Mouse (Mus musculus) midbrain, embryonic 13.5 days (tissue): ENCODE results near the gene Cd27. TPM values are rescaled to one million over a fixed set of nuclear protein-coding genes. Genes with fewer than 3 reads are reported as not detected.
A peak's percentile ranks its signal among the peaks of the same experiment; 100 is the strongest.

ENCODE experiments used
- ATAC-seq: fragments of 200-750 bp; cut with Nextera tagmentation; 2 replicates; pipeline ENCODE4 v1.8.0; 2017; ENCODE audit warnings: mild to moderate bottlenecking, moderate TSS enrichment, moderate library complexity
- H3K27ac ChIP-seq: fragments of 300-500 bp; sonication (generic); 2 replicates; pipeline ENCODE4 v1.5.1; 2015; ENCODE audit warnings: inconsistent platforms, mild to moderate bottlenecking, moderate library complexity
- H3K27me3 ChIP-seq: fragments of 300-500 bp; sonication (generic); 2 replicates; pipeline ENCODE4 v1.6.1; 2015; ENCODE audit warnings: mild to moderate bottlenecking, inconsistent platforms
- H3K36me3 ChIP-seq: fragments of 300-500 bp; sonication (generic); 2 replicates; pipeline ENCODE4 v1.6.1; 2015; ENCODE audit warnings: mild to moderate bottlenecking, inconsistent platforms
- H3K4me1 ChIP-seq: fragments of 300-500 bp; sonication (generic); replicated peaks from 2 replicates; pipeline ENCODE4 v1.6.1; 2015; ENCODE audit warnings: inconsistent platforms
- H3K4me2 ChIP-seq: fragments of 300-500 bp; sonication (generic); replicated peaks from 2 replicates; pipeline ENCODE4 v1.6.1; 2015; ENCODE audit warnings: moderate library complexity, mild to moderate bottlenecking, inconsistent platforms
- H3K4me3 ChIP-seq: fragments of 300-500 bp; sonication (generic); replicated peaks from 2 replicates; pipeline ENCODE4 v1.5.1; 2015; ENCODE audit warnings: mild to moderate bottlenecking, inconsistent platforms
- H3K9ac ChIP-seq: fragments of 300-500 bp; sonication (generic); replicated peaks from 2 replicates; pipeline ENCODE4 v1.6.1; 2015; ENCODE audit warnings: mild to moderate bottlenecking, inconsistent platforms
- H3K9me3 ChIP-seq: fragments of 300-500 bp; sonication (generic); 2 replicates; pipeline ENCODE4 v1.6.1; 2016; ENCODE audit warnings: mild to moderate bottlenecking, inconsistent platforms
- WGBS: fragments of 180-500 bp; shearing (Covaris S2); methylation state at CpG from one replicate; pipeline ENCODE4 v1.1.7; 2015; 5-methylcytosine and 5-hydroxymethylcytosine counted together
- polyA plus RNA-seq: library from polyadenylated mRNA; unstranded; fragments of >200 nt; fragmentation: Nextera tagmentation; extraction: Ambion mirVana; gene quantifications from 2 replicates; pipeline ENCODE4 v1.2.1, GENCODE M21; 2015

Gene Cd27
- polyA plus RNA-seq, 1 experiment from 2014 or later = 2.5 TPM

- 94% methylated on average over 5 of the region's 5 CpGs for WGBS
- no peak for ATAC-seq
Observed at GRCm38 (mm10) chr6:125239547-125239946, 2.7 kb upstream of the Cd27 start.

GRCm38 (mm10) chr6:125238396-125238795 lies 1.6 kb upstream of the Cd27 start:
- no peaks in the 10 kb centered on the region for H3K4me1 ChIP-seq
- no peaks in the 10 kb centered on the region for H3K36me3 ChIP-seq
- H3K9ac ChIP-seq = no peak overlapping the region
- no peak for ATAC-seq
- no peak overlapping the region for H3K4me3 ChIP-seq
- no peak overlapping the region for H3K4me2 ChIP-seq
- no peak overlapping the region for H3K27ac ChIP-seq
- WGBS = 86% methylated on average over 6 of the region's 6 CpGs
- H3K27me3 ChIP-seq = no peaks in the 10 kb centered on the region
- H3K9me3 ChIP-seq = no peaks in the 10 kb centered on the region

More at GRCm38 (mm10) chr6:125239547-125239946, 2.7 kb upstream of the Cd27 start:
- no peak overlapping the region for H3K9ac ChIP-seq
- no peaks in the 10 kb centered on the region for H3K27me3 ChIP-seq
- no peak overlapping the region for H3K27ac ChIP-seq
- H3K36me3 ChIP-seq = no peaks in the 10 kb centered on the region
- no peak overlapping the region for H3K4me2 ChIP-seq
- H3K4me3 ChIP-seq = no peak overlapping the region
- no peaks in the 10 kb centered on the region for H3K9me3 ChIP-seq
- H3K4me1 ChIP-seq = no peaks in the 10 kb centered on the region

- H3K36me3 ChIP-seq = no peaks in the 10 kb centered on the region
- no peak for ATAC-seq
- no peak overlapping the region for H3K9ac ChIP-seq
- H3K4me1 ChIP-seq = no peaks in the 10 kb centered on the region
- no peak overlapping the region for H3K27ac ChIP-seq
- H3K9me3 ChIP-seq = no peaks in the 10 kb centered on the region
- 88% methylated on average over 4 of the region's 4 CpGs for WGBS
- no peak overlapping the region for H3K4me2 ChIP-seq
- H3K27me3 ChIP-seq = no peaks in the 10 kb centered on the region
- no peak overlapping the region for H3K4me3 ChIP-seq
Observed at GRCm38 (mm10) chr6:125237421-125237820, 611 bp upstream of the Cd27 start.

- no peaks in the 10 kb centered on the region for H3K36me3 ChIP-seq
- no peaks in the 10 kb centered on the region for H3K27me3 ChIP-seq
- H3K9me3 ChIP-seq = no peaks in the 10 kb centered on the region
- no peak overlapping the region for H3K4me2 ChIP-seq
- no peak for ATAC-seq
- peaks cover 8% of the 10 kb centered on the region for H3K4me1 ChIP-seq
- 55% methylated on average over 6 of the region's 6 CpGs for WGBS
- H3K27ac ChIP-seq = no peak overlapping the region
- H3K9ac ChIP-seq = no peak overlapping the region
- no peak overlapping the region for H3K4me3 ChIP-seq
Observed at GRCm38 (mm10) chr6:125236341-125236740, 469 bp downstream of the Cd27 start.

GRCm38 (mm10) chr6:125234520-125234828 lies 2.3 kb downstream of the Cd27 start:
- no peaks in the 10 kb centered on the region for H3K9me3 ChIP-seq
- H3K36me3 ChIP-seq = no peaks in the 10 kb centered on the region
- no peak overlapping the region for H3K4me2 ChIP-seq
- 86% methylated on average over 5 of the region's 5 CpGs for WGBS
- peaks cover 17% of the 10 kb centered on the region for H3K4me1 ChIP-seq
- no peak overlapping the region for H3K4me3 ChIP-seq
- no peak overlapping the region for H3K9ac ChIP-seq
- no peak for ATAC-seq
- no peaks in the 10 kb centered on the region for H3K27me3 ChIP-seq
- no peak overlapping the region; the same call in 1 of the 2 replicates for H3K27ac ChIP-seq

- Histone ChIP-seq H3K4me2 (no peak overlapping the region), H3K27me3 (no peaks in the 10 kb centered on the region), H3K9me3 (no peaks in the 10 kb centered on the region), H3K36me3 (no peaks in the 10 kb centered on the region), H3K27ac (no peak overlapping the region), H3K9ac (0 out of 2 replicates have a peak overlapping the region, but pooled peaks have one; percentile 29), H3K4me1 (peaks cover 17% of the 10 kb centered on the region), H3K4me3 (no peak overlapping the region)
- 63% methylated on average over 7 of the region's 7 CpGs for WGBS
- ATAC-seq = no peak
Observed at GRCm38 (mm10) chr6:125233816-125234519, 2.8 kb downstream of the Cd27 start.

- Histone ChIP-seq H3K27ac (no peak overlapping the region), H3K4me2 (no peak overlapping the region), H3K4me1 (peaks cover 17% of the 10 kb centered on the region), H3K27me3 (no peaks in the 10 kb centered on the region), H3K9me3 (no peaks in the 10 kb centered on the region), H3K36me3 (no peaks in the 10 kb centered on the region), H3K4me3 (no peak overlapping the region), H3K9ac (no peak overlapping the region)
- WGBS = 80% methylated on average over 6 of the region's 6 CpGs
- ATAC-seq = no peak
Observed at GRCm38 (mm10) chr6:125232516-125232915, 4.3 kb downstream of the Cd27 start.

- H3K36me3 ChIP-seq = no peaks in the 10 kb centered on the region
- ATAC-seq = peak; percentile 7; the same call in 1 of the 2 replicates
- H3K27me3 ChIP-seq = no peaks in the 10 kb centered on the region
- H3K9ac ChIP-seq = 0 out of 2 replicates have a peak overlapping the region, but pooled peaks have one; percentile 68
- H3K27ac ChIP-seq = no peak overlapping the region
- peak overlapping the region; percentile 38 for H3K4me3 ChIP-seq
- H3K9me3 ChIP-seq = no peaks in the 10 kb centered on the region
- WGBS = 69% methylated on average over 4 of the region's 4 CpGs
- peak overlapping the region; percentile 64 for H3K4me2 ChIP-seq
- peaks cover 17% of the 10 kb centered on the region for H3K4me1 ChIP-seq
Observed at GRCm38 (mm10) chr6:125232045-125232437, 4.8 kb downstream of the Cd27 start.

GRCm38 (mm10) chr6:125231117-125232044 lies 5.4 kb downstream of the Cd27 start, which contains the start of gene Tapbpl:
TSS of gene Tapbpl (minus strand) at chr6:125231860.
- 0 out of 2 replicates have a peak within 1 kb of the TSS, but pooled peaks have one; percentile 19 for H3K27ac ChIP-seq
- peak; percentile 83 for ATAC-seq
- H3K9me3 ChIP-seq = no peaks in the 10 kb centered on the region
- peaks cover 17% of the 10 kb centered on the region for H3K4me1 ChIP-seq
- H3K36me3 ChIP-seq = no peaks in the 10 kb centered on the region
- H3K4me3 ChIP-seq = peak within 1 kb of the TSS; percentile 38
- peak within 1 kb of the TSS; percentile 64 for H3K4me2 ChIP-seq
- WGBS = 14% methylated on average over 16 of the region's 16 CpGs
- H3K27me3 ChIP-seq = no peaks in the 10 kb centered on the region
- peak within 1 kb of the TSS; percentile 68 for H3K9ac ChIP-seq

- WGBS = 69% methylated on average over 9 of the region's 9 CpGs
- Histone ChIP-seq H3K4me1 (peaks cover 17% of the 10 kb centered on the region), H3K9ac (no peak overlapping the region), H3K27me3 (no peaks in the 10 kb centered on the region), H3K4me2 (peak overlapping the region; percentile 64), H3K27ac (0 out of 2 replicates have a peak overlapping the region, but pooled peaks have one; percentile 19), H3K9me3 (no peaks in the 10 kb centered on the region), H3K36me3 (no peaks in the 10 kb centered on the region), H3K4me3 (no peak overlapping the region)
- peak; percentile 7; the same call in 1 of the 2 replicates for ATAC-seq
Observed at GRCm38 (mm10) chr6:125230571-125230970, 6.2 kb downstream of the Cd27 start.

GRCm38 (mm10) chr6:125225518-125226115 lies 11.2 kb downstream of the Cd27 start:
- ATAC-seq = no peak
- Histone ChIP-seq H3K9me3 (no peaks in the 10 kb centered on the region), H3K27me3 (no peaks in the 10 kb centered on the region), H3K4me3 (no peak overlapping the region), H3K4me2 (no peak overlapping the region), H3K36me3 (peaks cover 10% of the 10 kb centered on the region), H3K9ac (no peak overlapping the region), H3K4me1 (peaks cover 3% of the 10 kb centered on the region; the same call in 1 of the 2 replicates), H3K27ac (no peak overlapping the region)
- 90% methylated on average over 5 of the region's 5 CpGs for WGBS

- Histone ChIP-seq H3K4me2 (no peak overlapping the region), H3K9ac (no peak overlapping the region), H3K4me3 (no peak overlapping the region), H3K27ac (no peak overlapping the region), H3K27me3 (no peaks in the 10 kb centered on the region), H3K4me1 (no peaks in the 10 kb centered on the region), H3K36me3 (peaks cover 10% of the 10 kb centered on the region), H3K9me3 (no peaks in the 10 kb centered on the region)
- WGBS = 93% methylated on average over 3 of the region's 3 CpGs
- ATAC-seq = no peak
Observed at GRCm38 (mm10) chr6:125222577-125222976, 14.2 kb downstream of the Cd27 start.
